Mouse (Mus musculus) CH12.LX (cell line): ENCODE data around the gene Cd207.

Experiments
- BHLHE40 ChIP-seq: IDR thresholded peaks from 2 replicates; pipeline ENCODE4 v1.6.1; 2011; ENCODE audit warnings: mild to moderate bottlenecking, low read depth, low read length, improper control_type of control experiment
- CTCF ChIP-seq, 2 experiments: IDR thresholded peaks in 1 of 2; conservative IDR thresholded peaks in 1 of 2; 2 replicates each; pipeline ENCODE4 v1.5.1; 2011 to 2012; ENCODE audit warnings: low read depth in 2 of 2, low read length in 2 of 2, improper control_type of control experiment in 1 of 2, inconsistent platforms in 1 of 2, mild to moderate bottlenecking in 1 of 2, moderate library complexity in 1 of 2
- EP300 ChIP-seq: IDR thresholded peaks from 2 replicates; pipeline ENCODE4 v1.6.1; 2011; ENCODE audit warnings: low read length, improper control_type of control experiment
- MAFK ChIP-seq: IDR thresholded peaks from 2 replicates; pipeline ENCODE4 v1.6.1; 2011; ENCODE audit warnings: low read length, improper control_type of control experiment; ENCODE audit not compliant: insufficient replicate concordance
- USF1 ChIP-seq: IDR thresholded peaks from 2 replicates; pipeline ENCODE4 v1.6.1; 2014; ENCODE audit warnings: low read depth, mild to moderate bottlenecking, inconsistent platforms, low read length, improper control_type of control experiment
- ZNF384 ChIP-seq: IDR thresholded peaks from 2 replicates; pipeline ENCODE4 v1.6.1; 2012; ENCODE audit warnings: low read depth, low read length, improper control_type of control experiment, inconsistent platforms

- TF ChIP-seq EP300 (peak; percentile 64), CTCF (conservative IDR thresholded peaks at IDR 0.05 in 1 of 2, IDR thresholded peaks at IDR 0.05 in 1 of 2; ENCODE audit: low read depth in 2 of 2, low read length in 2 of 2) (no peak), BHLHE40 (peak; percentile 88), USF1 (no peak), MAFK (peak; percentile 70), ZNF384 (no peak)
These were observed 11.7 kb upstream of the Cd207 start for GRCm38 (mm10) chr6:83689374-83689773.
